Mouse (Mus musculus): ENCODE data around the gene 4921536K21Rik.
A peak's percentile ranks its signal among the peaks of the same experiment; 100 is the strongest.
"Not testable (repeated sequence)": the region's sequence is repeated elsewhere in the genome, so short reads cannot be mapped to it uniquely, and the experiment has no call there.

Gene 4921536K21Rik

DNA sequence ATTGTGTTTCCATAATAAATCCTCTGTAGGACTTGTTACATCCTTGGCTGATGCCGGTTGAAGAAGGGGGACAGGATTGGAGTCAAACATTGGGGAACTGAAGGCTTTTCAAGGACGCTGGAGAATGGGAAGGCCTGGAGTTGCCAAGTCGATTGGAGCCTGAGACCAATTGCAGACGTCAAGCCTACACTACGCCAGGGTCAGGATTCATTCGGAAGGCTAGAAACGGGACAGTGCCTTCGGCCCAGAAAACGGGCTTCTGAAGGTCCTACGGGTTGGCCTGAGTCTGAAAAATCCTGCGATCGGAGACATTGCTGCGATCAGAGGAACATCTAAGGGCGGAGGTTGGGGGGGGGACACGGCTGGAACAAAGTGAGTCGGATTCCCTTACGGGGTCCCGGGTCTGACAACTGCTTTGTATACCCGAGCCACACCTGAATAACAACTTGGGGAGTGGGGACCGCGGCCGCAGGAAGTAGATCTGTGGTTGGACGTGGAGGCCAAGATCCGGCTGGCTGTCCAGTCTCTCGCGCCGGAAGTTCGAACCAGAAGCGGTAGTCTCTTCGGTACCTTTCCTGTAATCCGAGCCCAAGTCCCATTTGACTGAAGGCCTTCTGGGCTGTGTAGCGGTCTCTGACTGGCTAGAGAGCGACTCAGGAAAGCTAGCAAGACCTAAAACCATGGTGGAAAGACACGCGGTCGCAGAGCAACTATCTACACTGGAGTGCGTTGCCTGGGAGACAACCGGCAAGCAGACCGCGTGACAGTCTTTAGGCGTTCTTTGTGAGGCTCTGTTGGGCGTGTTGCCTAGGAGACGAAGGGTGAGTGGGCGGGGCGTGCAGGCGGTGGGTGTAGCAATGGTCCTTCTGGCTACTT is at the start of gene 4921536K21Rik, which contains the start of gene Dusp18:
4921536K21Rik (minus strand) TSS at position 693 of the 876 bp plus-strand sequence.
Dusp18 (plus strand) TSS at position 835 of the 876 bp plus-strand sequence.
- peak; percentile 70 for DNase-seq (ENCODE audit: low spot score)

DNA sequence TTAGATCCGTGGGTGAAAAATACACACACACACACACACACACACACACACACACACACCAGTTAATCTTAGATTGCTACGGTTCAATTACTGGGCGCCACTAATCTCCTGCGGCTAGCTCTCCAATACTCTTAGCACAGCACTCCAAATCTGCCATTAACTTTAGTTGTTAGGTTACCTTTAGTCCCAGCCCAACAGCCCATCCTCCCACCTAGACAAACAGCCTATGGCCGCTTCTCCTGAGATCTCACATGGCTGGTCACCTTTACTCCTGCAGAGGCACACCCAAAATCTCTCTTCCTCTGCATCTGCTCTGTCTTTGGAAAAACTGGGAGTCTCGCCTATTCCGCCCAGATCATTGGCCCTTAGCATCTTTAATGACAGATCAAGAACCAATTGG is 46.5 kb upstream of the 4921536K21Rik start:
- DNase-seq (ENCODE audit: low spot score): no peak

DNA sequence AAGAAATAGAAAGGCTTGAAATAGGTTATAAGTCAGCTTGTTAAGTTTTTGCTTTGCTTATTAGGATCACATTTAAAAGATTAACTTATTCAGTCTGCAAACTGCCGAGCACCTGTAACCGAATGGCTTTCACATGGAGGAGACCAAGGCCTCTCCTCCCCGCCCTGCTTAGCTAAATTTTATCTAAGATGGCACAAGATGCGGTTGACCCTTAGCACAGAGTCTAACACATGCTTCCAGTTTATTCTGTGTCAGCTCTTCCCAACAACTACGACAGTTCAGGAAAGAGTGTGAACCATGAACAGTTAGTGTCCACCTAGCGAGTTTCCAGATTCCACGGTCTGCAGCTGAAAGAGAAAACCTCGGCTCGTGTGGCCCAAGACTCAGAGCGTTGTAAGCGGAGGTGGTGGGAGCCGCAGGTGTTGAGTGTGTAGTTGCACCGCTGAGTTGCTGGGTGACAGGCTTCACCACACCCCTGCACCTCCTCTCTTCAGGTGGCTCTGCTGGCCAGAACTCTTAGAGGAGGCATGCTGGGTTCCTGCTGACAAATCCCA is 42.5 kb upstream of the 4921536K21Rik start:
- DNase-seq (ENCODE audit: low spot score): no peak

DNA sequence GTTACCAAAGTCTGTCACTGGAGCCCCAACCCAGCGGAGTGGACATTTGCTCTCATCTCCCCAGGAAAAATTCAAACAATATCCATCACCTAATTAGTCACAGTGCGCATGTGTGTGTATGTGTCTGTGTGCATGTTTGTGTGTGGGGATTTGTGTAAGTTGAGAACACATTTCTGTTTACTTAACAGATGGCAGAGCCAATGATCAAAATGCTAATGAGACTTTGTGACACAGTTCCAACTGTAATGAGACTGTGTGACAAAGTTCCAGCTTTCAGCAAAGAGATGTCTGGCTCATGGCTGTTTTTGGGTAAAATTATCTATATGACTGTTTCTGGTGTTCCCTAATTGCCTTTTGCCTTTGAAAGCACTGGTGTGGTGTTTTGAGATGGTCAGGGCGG is 41.4 kb upstream of the 4921536K21Rik start:
- no peak for DNase-seq (ENCODE audit: low spot score)

DNA sequence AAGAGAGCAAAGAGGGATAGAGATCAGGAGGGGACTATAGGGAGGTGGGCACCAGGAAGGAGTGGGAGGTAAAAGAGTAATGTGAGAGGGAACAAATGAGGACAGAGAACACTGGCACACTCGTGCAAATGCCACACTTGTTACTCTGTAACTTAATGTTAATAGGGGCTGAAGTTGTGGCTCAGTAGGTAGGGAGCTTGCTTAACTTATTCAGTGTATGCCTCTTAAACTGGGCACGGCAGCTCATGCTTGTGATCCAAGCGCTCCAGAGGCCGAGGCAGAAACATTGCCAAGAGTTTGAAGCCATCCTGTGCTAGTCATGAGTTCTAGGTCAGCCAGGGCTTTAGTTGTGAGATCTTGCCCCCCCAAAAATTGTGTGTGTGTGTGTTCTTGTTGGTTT is 40.2 kb upstream of the 4921536K21Rik start:
- no peak for DNase-seq (ENCODE audit: low spot score)

DNA sequence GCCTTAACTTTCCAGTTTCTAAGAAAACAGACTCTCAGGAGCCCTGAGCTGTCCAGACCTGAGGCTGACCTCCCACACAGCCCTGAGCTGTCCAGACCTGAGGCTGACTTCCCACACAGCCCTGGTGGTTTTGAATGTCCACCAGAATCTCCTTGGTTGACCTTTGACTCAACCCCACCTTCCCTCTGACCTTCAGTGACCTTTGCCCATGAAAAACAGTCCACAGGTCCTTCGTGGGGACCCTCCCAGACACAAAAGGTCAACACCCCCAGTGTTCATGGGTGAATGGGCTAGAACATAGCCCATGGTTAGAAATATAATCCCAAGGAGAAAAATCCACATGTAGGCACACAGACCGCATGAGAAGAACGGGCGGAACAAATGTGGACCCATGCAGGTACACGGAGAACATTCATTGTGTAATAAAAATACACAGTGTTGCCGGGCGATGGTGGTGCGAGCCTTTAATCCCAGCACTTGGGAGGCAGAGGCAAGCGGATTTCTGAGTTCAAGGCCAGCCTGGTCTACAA is 38.9 kb upstream of the 4921536K21Rik start:
- DNase-seq (ENCODE audit: low spot score): no peak

DNA sequence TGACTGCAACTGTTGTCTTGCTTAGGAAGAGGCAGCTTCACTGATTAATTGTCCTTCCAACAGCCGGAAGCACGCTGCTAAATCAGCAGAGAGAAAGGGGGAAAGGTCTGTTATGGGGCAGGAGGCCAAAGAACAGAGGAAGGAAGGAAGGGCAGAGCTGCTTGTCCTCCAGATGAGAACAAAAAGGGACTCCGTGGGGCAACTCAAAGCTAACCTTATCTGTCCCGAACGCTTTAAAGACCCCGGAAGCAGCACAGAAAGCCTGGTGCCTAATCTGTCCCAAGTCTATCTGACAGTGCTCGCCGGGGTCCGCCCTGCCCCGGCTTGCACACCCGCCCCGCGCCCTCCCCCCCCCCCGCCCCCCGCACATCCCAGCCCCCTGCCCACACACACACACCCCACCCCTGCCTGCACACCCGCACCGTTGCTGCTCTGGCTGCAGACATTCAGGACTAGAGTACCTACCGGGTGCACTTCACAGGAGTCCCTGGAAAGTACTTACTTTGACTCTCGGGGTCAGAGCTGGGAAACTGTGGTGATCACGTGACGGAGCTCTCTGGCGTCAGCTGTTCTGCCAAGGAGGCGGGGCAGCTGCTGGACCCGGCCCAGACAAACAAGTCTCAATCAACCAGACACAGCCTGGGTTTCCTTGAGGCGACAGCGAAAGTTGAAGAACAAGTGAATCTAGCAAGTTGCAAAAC is 36.8 kb upstream of the 4921536K21Rik start, which contains the start of gene Tcn2:
Tcn2 (minus strand) TSS at position 649 of the 701 bp plus-strand sequence.
- peak; percentile 56 for DNase-seq (ENCODE audit: low spot score)

DNA sequence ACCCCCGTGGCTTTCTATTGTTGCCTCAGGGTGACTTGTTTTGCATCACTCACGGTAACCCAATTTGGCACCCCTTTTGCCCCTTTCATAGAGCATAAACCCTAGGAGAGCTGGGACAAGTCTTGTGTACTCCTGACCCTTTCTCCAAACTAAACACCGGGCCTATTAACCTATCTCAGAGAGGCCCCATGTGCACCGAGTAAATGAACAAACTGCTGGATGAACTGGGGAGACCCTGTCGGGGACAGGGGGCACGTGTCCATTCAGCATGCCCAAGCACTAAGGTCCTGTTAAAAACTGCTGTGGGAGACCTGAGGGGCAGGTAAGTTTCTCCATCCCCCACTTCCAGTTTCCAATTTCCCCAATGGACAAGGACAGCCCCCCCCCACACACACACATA is 36.0 kb upstream of the 4921536K21Rik start:
- no peak for DNase-seq (ENCODE audit: low spot score)

DNA sequence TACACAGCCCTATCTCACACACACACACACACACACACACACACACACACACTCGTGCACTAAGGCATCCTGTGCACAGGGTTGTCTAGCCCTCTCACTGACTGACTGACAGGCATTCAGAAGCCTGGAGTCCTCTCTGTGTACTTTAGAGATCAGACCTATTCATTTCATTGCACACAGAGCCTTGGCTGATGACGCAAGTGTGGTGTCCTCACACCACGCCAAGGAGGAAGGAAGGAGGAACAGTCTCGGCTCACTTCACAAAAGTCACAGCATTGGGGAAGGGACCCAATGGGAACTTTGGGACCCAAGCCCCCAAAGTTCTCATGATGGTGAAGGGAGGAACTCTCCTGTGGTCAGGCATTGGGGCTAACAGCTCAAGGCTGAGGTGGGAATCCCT is 35.1 kb upstream of the 4921536K21Rik start:
- no peak for DNase-seq (ENCODE audit: low spot score)

DNA sequence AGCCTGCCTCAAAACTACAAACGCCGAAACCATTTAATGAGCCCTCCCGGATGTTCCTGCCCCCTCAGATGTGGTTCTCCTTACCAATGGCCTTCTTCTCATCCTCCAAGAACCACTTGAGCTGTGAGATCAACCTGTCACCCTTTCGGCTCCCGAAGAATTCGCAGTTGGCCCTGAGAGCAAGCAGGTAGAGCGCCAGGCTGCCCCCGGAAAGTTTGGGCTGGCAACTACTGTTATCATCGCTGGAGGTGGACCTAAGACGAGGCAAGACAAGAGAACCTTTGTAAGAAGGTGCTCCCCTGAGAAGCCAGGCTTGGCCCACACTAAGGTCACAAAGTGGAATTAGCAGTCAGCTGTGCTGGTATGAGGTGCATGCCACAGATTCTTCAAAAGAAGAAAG is 31.0 kb upstream of the 4921536K21Rik start:
- no peak for DNase-seq (ENCODE audit: low spot score)

DNA sequence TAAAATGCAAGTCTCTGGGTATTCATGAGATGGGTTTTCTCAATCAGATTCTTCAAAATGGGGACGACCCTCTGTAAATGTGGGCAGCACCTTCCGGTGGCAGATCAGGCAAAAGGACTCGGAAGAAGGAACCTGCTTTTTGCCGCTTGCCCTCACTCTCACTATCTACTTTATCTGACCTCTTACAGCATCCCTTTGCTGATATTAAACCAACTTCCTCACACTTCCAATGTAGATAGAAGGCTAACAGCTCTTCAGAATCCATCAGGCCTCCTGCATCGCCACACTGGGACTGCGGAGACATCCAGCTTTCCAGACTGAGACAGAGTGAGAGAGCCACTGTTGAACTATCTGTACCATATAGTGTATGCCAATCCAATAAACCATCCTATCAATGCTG is 27.8 kb upstream of the 4921536K21Rik start:
- DNase-seq (ENCODE audit: low spot score): no peak

DNA sequence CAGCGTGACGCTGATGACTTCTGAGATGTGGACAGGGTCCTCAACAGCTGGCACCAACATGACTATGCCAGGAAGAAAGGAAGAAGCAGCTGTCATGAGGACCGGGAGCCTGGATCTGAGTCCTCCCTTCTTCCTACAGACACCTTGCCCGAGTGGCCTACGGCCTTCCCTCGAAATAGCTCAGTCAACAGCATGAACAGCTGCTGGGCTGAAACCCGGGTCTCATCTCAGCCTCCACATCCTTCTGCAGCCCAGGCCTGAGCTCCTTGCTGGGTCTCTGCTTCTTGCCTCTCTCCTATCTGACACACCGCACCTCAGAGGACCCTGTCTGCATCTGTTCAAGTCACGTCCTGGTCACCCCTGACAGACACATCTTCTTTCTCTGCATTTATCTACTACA is 27.2 kb upstream of the 4921536K21Rik start:
- DNase-seq (ENCODE audit: low spot score): no peak

DNA sequence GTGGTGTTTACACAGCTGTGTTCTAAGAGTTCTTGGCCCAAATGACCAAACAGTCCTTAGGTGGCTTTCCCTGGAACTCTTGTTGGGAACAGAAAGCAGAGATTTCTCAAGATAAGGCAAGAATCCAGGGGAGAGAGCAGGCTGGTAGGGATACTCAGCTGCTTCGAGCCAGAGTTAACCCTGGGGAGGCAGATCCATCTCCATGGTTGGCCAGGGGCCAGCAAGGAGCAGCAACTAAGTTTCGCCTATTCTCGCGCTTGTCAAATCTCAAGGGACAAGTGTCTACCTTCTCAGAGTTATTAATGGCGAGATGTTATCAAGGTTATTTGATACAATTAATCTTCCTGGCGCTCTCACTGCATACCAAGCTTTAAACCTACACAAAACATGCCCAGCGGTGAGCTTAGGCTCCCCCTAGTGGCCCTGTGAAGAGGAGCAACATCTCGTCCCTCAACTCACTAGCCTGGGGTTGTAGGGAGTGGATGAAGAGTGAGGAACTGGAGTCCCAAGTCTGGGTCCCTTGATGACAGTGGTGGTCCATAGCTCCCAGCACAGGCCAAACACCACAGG is 26.5 kb upstream of the 4921536K21Rik start:
- DNase-seq (ENCODE audit: low spot score): no peak

DNA sequence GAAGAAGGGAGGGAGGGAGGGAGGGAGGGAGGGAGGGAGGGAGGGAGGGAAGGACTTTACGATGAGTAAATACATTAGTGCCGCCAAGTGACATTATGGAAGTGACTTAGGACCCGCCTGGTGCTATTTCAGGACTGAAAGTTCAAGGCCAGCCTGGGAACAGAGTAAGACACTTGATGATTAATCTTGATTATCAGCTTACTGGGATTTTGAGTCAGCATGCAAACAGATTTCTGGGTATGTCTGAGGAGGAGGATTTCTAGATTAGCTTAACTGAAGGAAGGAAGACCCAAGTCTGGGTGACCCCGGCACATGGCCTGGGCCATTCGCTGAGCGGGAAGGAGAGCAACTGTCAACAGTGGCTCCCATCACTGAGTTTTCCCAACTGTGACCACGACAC is 25.6 kb upstream of the 4921536K21Rik start:
- DNase-seq (ENCODE audit: low spot score): no peak

DNA sequence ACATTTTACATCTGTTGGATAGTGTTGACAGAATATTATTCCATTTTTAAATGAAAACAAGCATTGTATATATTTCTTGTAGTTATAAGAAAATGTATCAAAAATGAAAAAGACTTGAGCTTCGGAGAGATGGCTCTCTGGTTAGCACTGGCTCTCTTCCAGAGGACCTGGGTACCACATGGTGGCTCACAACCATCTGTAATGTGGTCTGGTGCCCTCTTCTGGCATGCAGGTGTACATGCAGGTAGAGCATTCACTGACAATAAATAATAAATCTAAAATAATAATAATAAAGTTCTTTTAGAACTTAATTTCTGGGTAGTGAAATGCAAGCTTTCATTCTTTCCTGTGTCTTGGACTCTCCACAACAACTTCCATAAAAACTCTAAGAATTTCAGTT is 23.8 kb upstream of the 4921536K21Rik start:
- DNase-seq (ENCODE audit: low spot score): no peak

DNA sequence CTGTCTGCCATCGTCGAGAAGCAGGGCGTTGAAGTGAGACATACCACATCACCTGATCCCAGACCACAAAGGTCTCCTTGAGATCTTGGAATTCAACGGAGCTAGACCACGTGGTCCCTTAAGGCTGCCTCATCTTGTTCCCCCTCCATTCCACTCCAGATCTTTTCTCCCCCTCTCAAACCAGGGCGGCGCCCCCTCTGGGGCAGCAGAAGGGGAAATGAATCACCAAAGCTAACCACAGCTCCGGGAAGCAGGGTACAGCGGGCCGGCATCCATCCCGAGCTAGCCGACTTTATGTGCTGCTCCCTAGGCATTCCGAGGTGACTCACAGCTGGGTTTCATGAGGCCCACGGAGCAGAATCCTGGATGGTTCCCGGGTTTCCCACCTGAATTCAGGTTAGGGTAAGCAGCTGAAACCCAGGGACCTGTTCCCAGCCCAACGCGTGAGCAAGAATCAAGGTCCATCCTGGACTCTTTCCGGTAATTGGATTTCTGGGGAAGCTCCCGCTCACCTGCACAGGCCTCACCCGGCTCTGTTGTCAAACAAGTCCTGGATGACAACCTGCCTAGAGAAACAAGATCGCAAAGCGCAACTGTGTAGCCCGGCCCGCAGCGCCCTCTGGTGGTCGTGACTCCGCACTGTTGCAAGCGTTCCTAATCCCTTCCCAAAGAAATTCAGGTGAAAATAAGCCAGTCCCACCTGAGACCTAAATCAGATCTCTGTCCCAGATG is 19.4 kb upstream of the 4921536K21Rik start, which contains the start of gene Slc35e4:
Slc35e4 (minus strand) TSS at position 556 of the 732 bp plus-strand sequence.
- peak; percentile 78 for DNase-seq (ENCODE audit: low spot score)

DNA sequence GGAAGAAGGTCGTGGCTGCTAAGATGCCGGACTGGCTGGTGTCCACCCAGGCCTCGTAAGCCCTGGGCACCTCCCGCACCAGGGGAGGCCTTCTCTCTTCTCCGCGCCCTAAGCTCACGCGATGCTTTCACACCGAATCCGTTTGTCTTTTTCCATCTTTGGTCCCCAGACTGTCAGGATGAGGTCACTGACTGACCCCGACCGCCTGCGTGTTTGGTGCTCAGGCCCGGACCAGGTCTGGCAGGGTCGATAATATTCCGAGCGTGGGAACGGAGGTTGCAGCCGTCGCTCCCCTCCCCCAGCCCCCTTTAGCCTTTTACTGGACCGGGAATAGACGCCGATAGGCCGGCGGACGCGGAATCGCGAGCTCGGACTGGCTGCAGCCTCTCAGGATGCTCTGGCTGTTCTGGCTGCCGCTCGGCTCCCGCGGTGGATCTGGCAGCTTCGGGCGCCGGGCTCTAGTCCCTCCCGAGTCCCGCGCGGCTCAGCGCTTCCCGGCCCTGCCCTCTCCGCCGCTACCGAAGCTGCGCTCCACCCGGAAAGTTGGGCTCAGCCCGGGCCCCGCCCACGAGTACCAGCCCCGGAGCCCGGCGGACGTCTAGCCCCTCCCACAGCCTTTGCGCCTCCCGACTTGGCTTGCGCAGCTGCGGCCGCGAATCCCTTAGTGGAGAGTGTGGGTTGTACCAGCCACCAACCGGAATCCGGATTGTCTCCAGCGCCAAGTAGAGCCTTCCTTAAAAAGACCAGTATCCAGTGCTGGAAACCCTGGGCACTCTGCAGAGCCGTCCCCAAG is 18.6 kb upstream of the 4921536K21Rik start:
- DNase-seq (ENCODE audit: low spot score): peak; percentile 72

DNA sequence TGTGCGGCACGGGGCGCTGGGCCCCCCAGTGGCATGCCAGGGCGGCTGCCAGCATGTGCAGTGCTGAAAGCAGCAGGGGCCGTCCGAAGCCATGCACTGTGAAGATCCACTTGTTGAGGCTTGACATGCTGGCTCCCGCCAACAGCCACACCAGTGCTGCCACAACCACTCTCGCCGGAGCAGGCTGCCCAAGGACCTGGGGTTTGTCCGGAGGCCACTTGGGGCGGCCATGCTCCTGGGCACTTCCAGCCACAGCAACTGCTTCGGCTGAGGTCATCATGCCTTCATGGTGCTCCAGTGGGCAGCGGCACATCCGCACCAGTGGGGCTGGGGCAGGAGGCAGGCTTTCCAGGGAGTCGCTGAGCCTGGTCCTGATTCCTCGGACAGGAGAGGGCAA is 18.0 kb upstream of the 4921536K21Rik start:
- no peak for DNase-seq (ENCODE audit: low spot score)

DNA sequence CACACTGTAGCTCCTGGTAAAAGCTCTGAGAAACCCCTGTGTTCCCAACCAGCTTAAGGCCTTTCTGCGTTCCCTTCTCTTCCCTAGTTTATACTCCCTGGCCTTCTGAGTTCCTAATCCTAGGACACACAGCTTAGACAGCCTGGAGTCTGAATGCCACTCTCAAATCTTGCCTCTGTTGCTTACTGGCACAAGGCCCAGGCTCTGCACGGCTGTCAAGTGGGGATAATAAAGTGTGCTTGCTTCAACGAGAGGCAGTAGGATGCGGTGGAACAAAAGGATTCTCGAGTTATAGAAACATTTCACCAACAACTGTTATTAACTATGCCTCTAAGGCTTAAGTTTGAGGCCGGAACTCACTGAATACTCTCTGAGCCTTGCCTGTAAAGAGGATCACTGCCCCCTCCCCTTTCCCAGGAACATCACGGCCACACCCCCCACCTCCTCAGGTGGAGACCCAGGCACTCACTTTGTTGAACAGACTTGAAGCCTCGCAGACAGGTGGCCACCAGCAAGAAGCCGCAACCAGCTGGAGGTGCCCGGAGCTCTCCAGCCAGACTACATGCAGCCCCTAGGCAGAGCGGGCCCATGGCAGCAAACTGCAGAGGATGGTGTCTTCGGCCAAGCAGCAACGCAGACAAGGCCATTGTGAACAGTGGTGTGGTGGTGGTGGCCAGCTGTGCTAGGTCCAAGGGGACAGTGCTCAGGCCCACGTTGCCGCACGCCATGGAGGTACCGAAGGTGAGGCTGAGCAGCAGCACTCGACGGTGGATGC is 17.4 kb upstream of the 4921536K21Rik start:
- DNase-seq (ENCODE audit: low spot score): no peak

DNA sequence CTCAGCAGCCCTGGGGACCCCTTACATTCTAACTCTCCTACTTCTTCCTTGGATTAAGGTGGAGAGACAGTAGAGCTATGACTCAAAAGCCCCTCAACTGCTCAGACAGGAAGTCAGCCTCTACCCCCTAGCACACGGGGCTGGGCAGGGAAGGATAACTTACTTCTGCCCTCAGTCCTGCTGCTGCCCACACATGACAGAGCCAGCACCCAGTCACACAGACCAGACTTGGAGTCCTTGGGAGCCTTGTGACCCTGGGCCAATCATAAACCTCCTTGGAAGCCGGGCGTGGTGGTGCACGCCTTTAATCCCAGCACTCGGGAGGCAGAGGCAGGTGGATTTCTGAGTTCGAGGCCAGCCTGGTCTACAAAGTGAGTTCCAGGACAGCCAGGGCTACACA is 16.5 kb upstream of the 4921536K21Rik start:
- not testable (repeated sequence) for DNase-seq (ENCODE audit: low spot score)

Measured in ovary, postnatal 10 days (tissue).